Mouse (Mus musculus): ENCODE results near the gene Npepps.

DNA sequence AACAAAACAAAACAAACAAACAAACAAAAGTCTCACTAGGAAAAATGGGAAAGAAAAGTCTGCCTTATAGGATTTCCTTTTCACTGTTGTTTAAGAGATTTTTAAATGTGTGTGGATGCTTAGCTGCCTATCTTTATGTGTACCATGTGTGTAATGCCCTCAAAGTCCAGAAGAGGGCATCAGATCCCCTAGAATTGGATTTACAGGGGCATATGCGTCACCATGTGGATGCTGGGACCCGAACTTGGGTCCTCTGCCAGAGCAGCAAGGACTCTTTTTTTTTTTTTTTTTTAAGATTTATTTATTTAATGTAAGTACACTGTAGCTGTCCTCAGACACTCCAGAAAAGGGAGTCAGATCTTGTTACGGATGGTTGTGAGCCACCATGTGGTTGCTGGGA is 33.7 kb upstream of the Npepps start:
- TF ChIP-seq CTCF (IDR thresholded peaks at IDR 0.05; ENCODE audit: low read depth) (peak; percentile 57), EP300 (optimal IDR thresholded peaks at IDR 0.05) (no peak)

All from stomach, postnatal 0 days (tissue).